Mouse (Mus musculus) heart, embryonic 15.5 days (tissue): ENCODE measurements around the gene Atoh8. TPM values are rescaled to one million over a fixed set of nuclear protein-coding genes. Genes with fewer than 3 reads are reported as not detected.

ENCODE experiments used
- ATAC-seq: fragments of 200-750 bp; cut with Nextera tagmentation; replicated peaks from 2 replicates; pipeline ENCODE4 v1.8.0; 2017; ENCODE audit warnings: low read depth, moderate TSS enrichment; ENCODE audit not compliant: insufficient number of reproducible peaks, insufficient read depth, low FRiP score
- H3K27ac ChIP-seq: fragments of 300-500 bp; sonication (generic); 2 replicates; pipeline ENCODE4 v1.5.1; 2015; ENCODE audit warnings: mild to moderate bottlenecking, inconsistent platforms
- H3K27me3 ChIP-seq: fragments of 300-500 bp; sonication (generic); 2 replicates; pipeline ENCODE4 v1.6.1; 2015; ENCODE audit warnings: inconsistent platforms
- H3K36me3 ChIP-seq: fragments of 300-500 bp; sonication (generic); 2 replicates; pipeline ENCODE4 v1.6.1; 2015; ENCODE audit warnings: mild to moderate bottlenecking, inconsistent platforms
- H3K4me1 ChIP-seq: fragments of 300-500 bp; sonication (generic); replicated peaks from 2 replicates; pipeline ENCODE4 v1.6.1; 2015; ENCODE audit warnings: inconsistent platforms
- H3K4me2 ChIP-seq: fragments of 300-500 bp; sonication (generic); 2 replicates; pipeline ENCODE4 v1.6.1; 2015; ENCODE audit warnings: inconsistent platforms, mild to moderate bottlenecking, moderate library complexity
- H3K4me3 ChIP-seq: fragments of 300-500 bp; sonication (generic); 2 replicates; pipeline ENCODE4 v1.5.1; 2015; ENCODE audit warnings: mild to moderate bottlenecking, inconsistent platforms
- H3K9ac ChIP-seq: fragments of 300-500 bp; sonication (generic); 2 replicates; pipeline ENCODE4 v1.6.1; 2015; ENCODE audit warnings: mild to moderate bottlenecking, inconsistent platforms
- H3K9me3 ChIP-seq: fragments of 300-500 bp; sonication (generic); replicated peaks from 2 replicates; pipeline ENCODE4 v1.6.1; 2016; ENCODE audit warnings: inconsistent platforms
- WGBS: fragments of 180-500 bp; shearing (Covaris S2); methylation state at CpG from one replicate; pipeline ENCODE4 v1.1.7; 2015; ENCODE audit warnings: mixed read lengths; 5-methylcytosine and 5-hydroxymethylcytosine counted together
- polyA plus RNA-seq: library from polyadenylated mRNA; unstranded; fragments of >200 nt; fragmentation: Nextera tagmentation; extraction: Ambion mirVana; gene quantifications from 2 replicates; pipeline ENCODE4 v1.2.1, GENCODE M21; 2015

The Atoh8 gene
- polyA plus RNA-seq, 1 experiment from 2014 or later: 14.0 TPM

DNA sequence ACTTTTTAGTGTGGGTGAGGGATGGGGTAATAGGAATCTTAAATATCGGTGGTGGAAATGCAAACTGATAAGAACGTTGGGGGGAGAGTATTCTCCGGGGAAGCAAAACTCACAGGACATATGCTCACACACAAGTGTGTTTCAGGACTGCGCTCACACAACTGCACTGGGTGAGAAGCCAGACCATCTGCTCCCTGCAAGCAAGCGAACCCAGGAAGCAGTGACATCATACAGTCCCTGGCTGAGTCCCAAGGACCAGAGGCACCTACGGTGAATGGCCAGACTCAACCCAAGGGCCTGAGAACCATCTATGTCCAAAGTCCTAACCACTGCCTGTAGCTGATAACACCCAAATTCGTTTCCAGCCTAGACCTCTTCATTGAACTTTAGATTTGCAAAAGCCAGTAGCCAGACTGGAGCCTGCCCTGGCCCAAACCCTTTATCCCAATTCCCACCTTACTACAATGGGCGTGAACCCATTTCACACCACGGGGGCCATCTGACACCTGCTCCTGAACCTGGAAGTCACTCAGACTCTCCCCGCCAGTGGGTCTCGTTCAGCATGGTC lies 35.7 kb upstream of the Atoh8 start:
- no peak overlapping the region for H3K27ac ChIP-seq

GRCm38 (mm10) chr6:72270258-72270657 lies 34.9 kb upstream of the Atoh8 start:
- Histone ChIP-seq H3K4me1 (peaks cover 20% of the 10 kb centered on the region), H3K9me3 (no peaks in the 10 kb centered on the region), H3K4me3 (no peak overlapping the region), H3K4me2 (no peak overlapping the region), H3K27ac (no peak overlapping the region), H3K36me3 (no peaks in the 10 kb centered on the region), H3K27me3 (no peaks in the 10 kb centered on the region), H3K9ac (no peak overlapping the region)
- 89% methylated on average over 5 of the region's 5 CpGs for WGBS
- ATAC-seq: no peak

More for the DNA sequence above, 35.7 kb upstream of the Atoh8 start:
- peaks cover 12% of the 10 kb centered on the region for H3K4me1 ChIP-seq
- no peak overlapping the region for H3K4me2 ChIP-seq
- WGBS: 62% methylated on average over 11 of the region's 11 CpGs
- no peak for ATAC-seq
- no peak overlapping the region for H3K9ac ChIP-seq
- H3K27me3 ChIP-seq: no peaks in the 10 kb centered on the region
- no peak overlapping the region for H3K4me3 ChIP-seq
- no peaks in the 10 kb centered on the region for H3K36me3 ChIP-seq
- H3K9me3 ChIP-seq: no peaks in the 10 kb centered on the region

DNA sequence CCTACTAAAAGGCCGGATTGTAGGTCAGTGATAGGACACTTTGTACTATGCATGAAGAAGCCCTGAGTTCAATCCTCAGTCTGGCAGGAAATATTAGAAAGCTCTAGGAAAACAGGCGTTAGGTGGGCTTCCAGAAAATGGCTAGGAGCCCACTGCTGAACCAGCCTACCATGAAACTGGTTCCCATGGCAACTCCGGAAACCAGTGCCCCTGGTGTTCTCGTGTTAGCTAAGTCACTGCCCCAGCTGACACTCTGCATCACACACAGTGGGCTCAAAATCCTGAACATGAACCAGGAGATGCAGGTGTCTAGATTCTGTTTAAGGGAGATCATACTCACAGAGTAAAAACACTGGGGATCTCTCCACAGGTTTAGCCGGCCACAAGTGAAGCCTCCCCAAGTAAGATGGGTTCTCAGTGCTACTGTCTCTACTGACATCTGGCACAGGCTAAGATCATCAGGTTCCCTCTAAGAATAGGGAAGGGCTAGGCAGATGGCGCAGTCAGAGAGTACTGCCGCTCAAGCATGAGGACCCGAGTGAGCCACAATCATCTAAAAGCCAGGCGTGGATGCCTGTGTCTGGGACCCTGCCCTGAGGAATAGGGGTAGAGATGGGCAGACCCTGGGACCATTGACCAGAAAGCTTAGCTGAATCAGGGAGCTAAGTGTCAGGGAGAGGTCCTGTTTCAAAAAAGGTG lies 32.9 kb upstream of the Atoh8 start:
- Histone ChIP-seq H3K27me3 (no peaks in the 10 kb centered on the region), H3K9ac (no peak overlapping the region), H3K27ac (no peak overlapping the region), H3K9me3 (no peaks in the 10 kb centered on the region), H3K36me3 (no peaks in the 10 kb centered on the region), H3K4me1 (peaks cover 21% of the 10 kb centered on the region), H3K4me2 (no peak overlapping the region), H3K4me3 (no peak overlapping the region)
- 78% methylated on average over 9 of the region's 9 CpGs for WGBS
- ATAC-seq: no peak

- no peak overlapping the region for H3K4me2 ChIP-seq
- ATAC-seq: no peak
- 65% methylated on average over 6 of the region's 6 CpGs for WGBS
- no peak overlapping the region for H3K27ac ChIP-seq
- H3K9me3 ChIP-seq: no peaks in the 10 kb centered on the region
- peaks cover 23% of the 10 kb centered on the region for H3K4me1 ChIP-seq
- H3K9ac ChIP-seq: no peak overlapping the region
- H3K36me3 ChIP-seq: no peaks in the 10 kb centered on the region
- H3K27me3 ChIP-seq: no peaks in the 10 kb centered on the region
- no peak overlapping the region for H3K4me3 ChIP-seq
These were observed 30.3 kb upstream of the Atoh8 start for GRCm38 (mm10) chr6:72265664-72266063.

DNA sequence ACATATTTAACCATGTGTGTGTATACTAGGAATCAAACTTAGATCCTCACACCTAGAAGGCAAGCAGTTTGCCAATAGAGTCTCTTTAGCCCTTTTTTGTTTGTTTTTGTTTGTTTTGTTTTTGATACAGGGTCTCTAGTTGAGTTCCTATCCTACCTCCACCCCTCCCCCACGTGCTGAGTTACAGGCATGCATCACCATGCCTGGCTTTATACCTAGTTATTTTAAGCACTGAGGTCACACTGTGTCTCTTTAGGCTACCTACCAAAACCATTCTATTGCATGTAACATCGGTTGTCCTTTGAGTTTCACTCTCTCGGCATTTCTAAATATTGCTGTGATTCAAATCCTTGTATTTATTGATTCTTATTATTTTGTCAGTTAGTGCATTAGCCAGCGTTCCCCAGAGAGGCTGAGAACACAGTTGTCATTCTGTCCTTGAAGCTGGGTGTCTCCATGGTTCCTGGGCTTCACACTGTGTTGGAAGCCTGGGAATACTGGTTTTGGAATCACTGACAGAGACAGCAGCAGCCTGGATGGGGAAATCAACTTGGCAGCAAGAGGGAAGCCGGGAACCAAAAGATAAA lies 28.4 kb upstream of the Atoh8 start:
- Histone ChIP-seq H3K27ac (peak overlapping the region; percentile 85), H3K27me3 (no peaks in the 10 kb centered on the region), H3K9me3 (no peaks in the 10 kb centered on the region), H3K9ac (no peak overlapping the region), H3K4me1 (peaks cover 33% of the 10 kb centered on the region), H3K4me3 (no peak overlapping the region), H3K36me3 (no peaks in the 10 kb centered on the region), H3K4me2 (peak overlapping the region; percentile 27)
- 36% methylated on average over 5 of the region's 5 CpGs for WGBS
- no peak for ATAC-seq

- Histone ChIP-seq H3K9me3 (no peaks in the 10 kb centered on the region), H3K4me1 (peaks cover 33% of the 10 kb centered on the region), H3K4me3 (no peak overlapping the region), H3K27me3 (no peaks in the 10 kb centered on the region), H3K36me3 (no peaks in the 10 kb centered on the region), H3K27ac (no peak overlapping the region), H3K9ac (no peak overlapping the region), H3K4me2 (no peak overlapping the region)
- ATAC-seq: no peak
- 77% methylated on average over 12 of the region's 12 CpGs for WGBS
These were observed 26.4 kb upstream of the Atoh8 start for GRCm38 (mm10) chr6:72261683-72262320.

- peak; percentile 83 for ATAC-seq
- WGBS: 17% methylated on average over 19 of the region's 19 CpGs
- Histone ChIP-seq H3K27me3 (no peaks in the 10 kb centered on the region), H3K4me2 (peak overlapping the region; percentile 26; the same call in 1 of the 2 replicates), H3K27ac (0 out of 2 replicates have a peak overlapping the region, but pooled peaks have one; percentile 29), H3K9ac (no peak overlapping the region), H3K36me3 (no peaks in the 10 kb centered on the region), H3K9me3 (no peaks in the 10 kb centered on the region), H3K4me3 (no peak overlapping the region), H3K4me1 (peaks cover 33% of the 10 kb centered on the region)
These were observed 25.8 kb upstream of the Atoh8 start for GRCm38 (mm10) chr6:72260981-72261682.

DNA sequence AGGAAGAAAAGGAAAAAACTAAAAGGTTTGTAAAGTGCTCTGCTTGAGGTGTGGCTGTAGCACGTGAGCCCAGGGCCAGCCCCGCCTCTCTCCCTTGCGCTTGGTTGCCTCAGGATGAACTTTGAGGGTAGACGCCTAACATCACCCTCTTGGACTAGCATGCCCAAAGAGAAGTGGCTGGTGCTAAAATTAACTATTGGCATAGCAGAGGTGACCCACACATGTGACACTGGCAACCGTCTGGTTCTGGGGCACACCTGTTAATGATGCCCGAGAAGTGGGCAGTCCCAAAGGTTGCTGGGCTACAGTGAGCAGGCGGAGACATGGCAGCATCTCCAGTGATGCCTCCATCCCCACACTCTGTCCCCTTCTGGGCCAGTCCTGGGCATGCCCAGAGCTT lies 24.1 kb upstream of the Atoh8 start:
- Histone ChIP-seq H3K4me2 (no peak overlapping the region), H3K27ac (no peak overlapping the region), H3K27me3 (no peaks in the 10 kb centered on the region), H3K4me1 (peaks cover 35% of the 10 kb centered on the region), H3K4me3 (no peak overlapping the region), H3K9me3 (no peaks in the 10 kb centered on the region), H3K9ac (no peak overlapping the region), H3K36me3 (no peaks in the 10 kb centered on the region)
- no peak for ATAC-seq
- WGBS: 60% methylated on average over 7 of the region's 7 CpGs

DNA sequence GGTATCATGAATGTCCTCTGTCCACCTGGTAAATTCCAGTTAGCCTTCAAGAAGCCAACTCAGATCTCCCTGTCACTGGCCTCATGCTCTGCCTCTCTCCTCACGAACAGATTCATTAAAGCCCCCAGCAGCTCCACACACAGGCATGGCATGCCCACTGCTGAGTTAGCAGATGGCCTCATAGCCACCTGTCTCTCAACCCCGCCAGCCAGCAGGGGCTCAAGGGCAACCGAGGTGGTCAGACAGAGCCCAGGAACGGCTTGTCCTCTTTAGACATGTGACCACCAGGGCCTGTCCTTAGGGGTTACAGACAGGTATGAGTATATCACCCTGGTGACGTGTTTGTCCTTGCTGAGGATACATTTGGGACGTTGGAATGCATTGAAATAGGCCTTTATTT lies 19.9 kb upstream of the Atoh8 start:
- H3K9me3 ChIP-seq: no peaks in the 10 kb centered on the region
- 58% methylated on average over 6 of the region's 6 CpGs for WGBS
- peaks cover 33% of the 10 kb centered on the region for H3K4me1 ChIP-seq
- H3K9ac ChIP-seq: no peak overlapping the region
- 0 out of 2 replicates have a peak overlapping the region, but pooled peaks have one; percentile 61 for H3K27ac ChIP-seq
- H3K36me3 ChIP-seq: no peaks in the 10 kb centered on the region
- H3K4me3 ChIP-seq: no peak overlapping the region
- H3K27me3 ChIP-seq: no peaks in the 10 kb centered on the region
- no peak for ATAC-seq
- H3K4me2 ChIP-seq: no peak overlapping the region

DNA sequence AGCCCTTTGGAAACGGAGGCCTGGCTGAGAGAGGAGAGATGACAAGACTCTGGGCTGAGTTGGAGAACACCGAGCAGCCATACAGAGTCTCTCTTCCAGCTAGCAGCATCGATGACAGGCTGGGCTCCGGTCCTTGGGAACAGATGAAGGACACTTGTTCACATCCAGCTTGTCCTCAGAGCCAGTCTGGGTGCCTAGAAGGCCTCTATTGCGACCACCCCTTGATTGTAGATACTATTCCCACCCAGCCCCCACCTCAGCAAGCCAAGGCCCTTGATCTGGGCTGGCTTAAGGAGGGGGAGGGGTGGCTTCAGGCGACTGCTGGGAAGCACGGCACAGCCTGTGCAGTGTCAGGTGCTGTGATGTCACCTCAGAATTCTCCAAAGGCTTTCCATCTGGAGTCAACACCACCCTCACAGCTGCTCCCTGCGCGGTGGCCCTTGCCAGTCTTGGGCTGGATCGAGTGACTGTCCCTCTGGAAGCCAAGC lies 19.3 kb upstream of the Atoh8 start:
- peak overlapping the region; percentile 61 for H3K27ac ChIP-seq
- WGBS: 40% methylated on average over 10 of the region's 10 CpGs
- peak; percentile 54 for ATAC-seq

More for the DNA sequence above, 19.3 kb upstream of the Atoh8 start:
- Histone ChIP-seq H3K4me2 (no peak overlapping the region), H3K9ac (no peak overlapping the region), H3K36me3 (no peaks in the 10 kb centered on the region), H3K4me1 (peaks cover 29% of the 10 kb centered on the region), H3K27me3 (no peaks in the 10 kb centered on the region), H3K9me3 (no peaks in the 10 kb centered on the region), H3K4me3 (no peak overlapping the region)
